Comparison of ENCODE assay signal across 8 mouse cellular contexts in the genomic region with DNA sequence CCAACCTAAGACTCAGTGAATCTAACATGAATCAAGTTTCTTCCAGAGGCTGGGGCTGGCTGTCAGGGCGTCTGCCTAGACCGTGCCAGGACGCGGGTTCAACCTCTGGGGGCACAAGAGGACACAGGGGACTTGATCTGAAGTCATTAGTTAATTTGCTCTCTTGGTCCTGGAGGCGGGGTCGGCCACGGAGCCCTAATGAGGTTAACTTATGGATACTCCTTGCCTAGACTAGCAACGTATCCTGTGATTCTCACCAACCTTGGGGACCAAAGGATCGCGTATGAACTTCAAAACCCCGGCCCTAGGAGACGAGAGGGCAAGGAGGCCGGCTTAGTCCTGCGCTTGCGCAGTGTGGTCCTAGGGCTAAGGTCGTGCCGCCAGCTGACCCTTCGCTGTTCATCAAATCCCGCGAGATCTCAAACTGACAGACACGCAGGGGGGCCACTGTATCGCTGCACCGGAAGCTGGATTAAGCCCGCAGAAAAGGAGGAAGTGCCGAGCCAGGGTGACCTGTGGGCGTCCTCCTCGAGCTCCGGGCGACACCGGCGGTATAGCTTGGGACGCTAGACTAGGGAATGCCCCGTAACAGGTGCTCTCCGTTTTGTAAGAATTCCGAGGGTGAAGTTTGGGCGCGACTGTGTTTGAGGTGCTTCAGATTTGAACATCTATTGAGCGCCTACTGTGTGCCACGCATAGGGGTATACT. TPM values are rescaled to one million over a fixed set of nuclear protein-coding genes. Genes with fewer than 3 reads are reported as not detected.
DNase-seq lines count a peak whose midpoint lies in the region; ATAC-seq and TF ChIP-seq lines count a peak whose summit lies in the region.

A gene (plus strand): TSS at position 348 of the 708 bp plus-strand sequence.

- no peaks in the 10 kb centered on the region for H3K36me3 ChIP-seq in embryonic facial prominence, embryonic 14.5 days (ENCODE audit: control insufficient read depth, insufficient read depth, low read length)
- peaks cover 7% of the 10 kb centered on the region; the same call in 1 of the 2 replicates for H3K36me3 ChIP-seq in heart, adult 2 months (ENCODE audit: control insufficient read depth, insufficient read depth, low read length)
- no peaks in the 10 kb centered on the region for H3K36me3 ChIP-seq in limb, embryonic 13.5 days
- no peaks in the 10 kb centered on the region for H3K36me3 ChIP-seq in midbrain, embryonic 16.5 days (ENCODE audit: control insufficient read depth, insufficient read depth, low read length)

- no peak within 1 kb of the TSS for H3K27ac ChIP-seq in embryonic facial prominence, embryonic 14.5 days (replicated peaks; ENCODE audit: low read depth, low read length)
- peak within 1 kb of the TSS; percentile 93 for H3K27ac ChIP-seq in heart, adult 2 months
- H3K27ac ChIP-seq in limb, embryonic 13.5 days = no peak within 1 kb of the TSS
- H3K27ac ChIP-seq in midbrain, embryonic 16.5 days (ENCODE audit: low read length) = peak within 1 kb of the TSS; percentile 10; the same call in 1 of the 2 replicates

- H3K4me2 ChIP-seq in embryonic facial prominence, embryonic 14.5 days (ENCODE audit: low read depth, low read length) = peak within 1 kb of the TSS; percentile 70
- H3K4me2 ChIP-seq in limb, embryonic 13.5 days (replicated peaks) = peak within 1 kb of the TSS; percentile 81
- H3K4me2 ChIP-seq in midbrain, embryonic 16.5 days (ENCODE audit: low read length) = peak within 1 kb of the TSS; percentile 59

- TF ChIP-seq CTCF in heart, adult 2 months (IDR thresholded peaks at IDR 0.05) = no peak

- H3K4me3 ChIP-seq in embryonic facial prominence, embryonic 14.5 days (ENCODE audit: low read depth, low read length) = peak within 1 kb of the TSS; percentile 54
- peak within 1 kb of the TSS; percentile 65 for H3K4me3 ChIP-seq in heart, adult 2 months
- peak within 1 kb of the TSS; percentile 56 for H3K4me3 ChIP-seq in limb, embryonic 13.5 days
- H3K4me3 ChIP-seq in midbrain, embryonic 16.5 days (ENCODE audit: low read depth, low read length) = peak within 1 kb of the TSS; percentile 53

- no peaks in the 10 kb centered on the region for H3K4me1 ChIP-seq in embryonic facial prominence, embryonic 14.5 days (ENCODE audit: control insufficient read depth, insufficient read depth, low read length)
- no peaks in the 10 kb centered on the region; the same call in none of the 2 replicates for H3K4me1 ChIP-seq in heart, adult 2 months (ENCODE audit: control insufficient read depth, insufficient read depth, low read length)
- H3K4me1 ChIP-seq in limb, embryonic 13.5 days = peaks cover 7% of the 10 kb centered on the region; the same call in 1 of the 2 replicates
- peaks cover 8% of the 10 kb centered on the region; the same call in 1 of the 2 replicates for H3K4me1 ChIP-seq in midbrain, embryonic 16.5 days (ENCODE audit: control insufficient read depth, insufficient read depth, low read length)

- WGBS in embryonic facial prominence, embryonic 14.5 days = 1% methylated on average over 38 of the region's 39 CpGs
- WGBS in heart, adult 2 months = under 1% methylated on average over 39 of the region's 39 CpGs
- under 1% methylated on average over 39 of the region's 39 CpGs for WGBS in limb, embryonic 13.5 days
- WGBS in midbrain, embryonic 16.5 days = under 1% methylated on average over 39 of the region's 39 CpGs

- peak; percentile 99 for TF ChIP-seq POLR2A in heart, adult 2 months (IDR thresholded peaks at IDR 0.05; ENCODE audit: insufficient read depth, low read depth, low read length)

- no peaks in the 10 kb centered on the region for H3K9me3 ChIP-seq in embryonic facial prominence, embryonic 14.5 days (ENCODE audit: control insufficient read depth, low read length)
- H3K9me3 ChIP-seq in limb, embryonic 13.5 days = no peaks in the 10 kb centered on the region
- no peaks in the 10 kb centered on the region for H3K9me3 ChIP-seq in midbrain, embryonic 16.5 days (replicated peaks; ENCODE audit: control insufficient read depth, low read length, poor library complexity, severe bottlenecking)

- intact Hi-C loops in heart, adult 2 months (cut with DNase I) = loop anchor here (1.0 to 10.0 kb wide), 2 partner anchors 31 to 650 kb away; a partner anchor contains a TSS

- TF ChIP-seq EP300 in heart, adult 2 months (IDR thresholded peaks at IDR 0.05; ENCODE audit: insufficient read depth, low read depth, low read length) = peak; percentile 67

- DNase-seq in 3T3-L1 (ENCODE audit: low read depth, low spot score) = peak; percentile 97
- DNase-seq in adrenal gland, postnatal 4 days (ENCODE audit: low spot score in 2 of 2) = peak; percentile 69 to 87
- peak; percentile 96 for DNase-seq in embryonic facial prominence, embryonic 14.5 days (ENCODE audit: low spot score)
- peak; percentile 91 to 96 for DNase-seq in heart, adult 2 months
- DNase-seq in kidney, adult 8-10 months = peak; percentile 96 to 97
- peak; percentile 83 to 95 for DNase-seq in spleen, postnatal 10 days (ENCODE audit: low spot score in 2 of 2)

- peak within 1 kb of the TSS; percentile 62 for H3K9ac ChIP-seq in embryonic facial prominence, embryonic 14.5 days (ENCODE audit: low read depth, low read length)
- peak within 1 kb of the TSS; percentile 89 for H3K9ac ChIP-seq in heart, adult 2 months (ENCODE audit: low read depth, low read length)
- H3K9ac ChIP-seq in limb, embryonic 13.5 days = peak within 1 kb of the TSS; percentile 69
- peak within 1 kb of the TSS; percentile 68 for H3K9ac ChIP-seq in midbrain, embryonic 16.5 days (ENCODE audit: low read depth, low read length)

- no peaks in the 10 kb centered on the region for H3K79me2 ChIP-seq in heart, adult 2 months (replicated peaks; ENCODE audit: control insufficient read depth, insufficient read depth, low read length)

- peak; percentile 96 for ATAC-seq in embryonic facial prominence, embryonic 14.5 days (ENCODE audit: low read depth)
- peak; percentile 87 for ATAC-seq in limb, embryonic 13.5 days (ENCODE audit: low FRiP score, low read depth)
- peak; percentile 95 for ATAC-seq in midbrain, embryonic 16.5 days

- no peaks in the 10 kb centered on the region for H3K27me3 ChIP-seq in embryonic facial prominence, embryonic 14.5 days (replicated peaks; ENCODE audit: control insufficient read depth, insufficient read depth, low read length)
- no peaks in the 10 kb centered on the region for H3K27me3 ChIP-seq in heart, adult 2 months (ENCODE audit: control insufficient read depth, insufficient read depth, low read length)
- no peaks in the 10 kb centered on the region for H3K27me3 ChIP-seq in limb, embryonic 13.5 days
- no peaks in the 10 kb centered on the region for H3K27me3 ChIP-seq in midbrain, embryonic 16.5 days (ENCODE audit: control insufficient read depth, insufficient read depth, low read depth, low read length)

RNA-seq across cellular contexts. Expression of the gene that starts here (rescaled TPM):
- total RNA-seq in adrenal gland, postnatal 4 days (2021) = 10 to 100 TPM; 57.3 to 66.2 TPM
- 18.8 and 22.5 TPM in 2 replicates for polyA plus RNA-seq in embryonic facial prominence, embryonic 14.5 days (2014; fragmentation: Nextera tagmentation; extraction: Ambion mirVana)
- total RNA-seq in heart, adult 2 months (2021) = 100 to 1,000 TPM; 222 to 248 TPM
- polyA plus RNA-seq in heart, adult 2 months (2012; rRNA removed) = 59.4 and 143 TPM in 2 replicates
- polyA plus RNA-seq in limb, embryonic 13.5 days (2015; fragmentation: Nextera tagmentation; extraction: Ambion mirVana) = 12.1 and 12.7 TPM in 2 replicates
- 17.8 and 19.8 TPM in 2 replicates for polyA plus RNA-seq in midbrain, embryonic 16.5 days (2015; fragmentation: Nextera tagmentation; extraction: Ambion mirVana)

Comparison
In these comparisons a context has a peak if more than half of its experiments do, and no peak if none do; other contexts are left out.
1. H3K27ac ChIP-seq: peak in heart, adult 2 months (single experiment) and midbrain, embryonic 16.5 days (single experiment); none in embryonic facial prominence, embryonic 14.5 days (single experiment) and limb, embryonic 13.5 days (single experiment).
2. Peak in every context shown above with its lines, with median percentiles within 50 percentile points of each other: DNase-seq, ATAC-seq, H3K4me2 ChIP-seq, H3K4me3 ChIP-seq and H3K9ac ChIP-seq.